Mouse (Mus musculus) kidney, adult 2 months (tissue): ENCODE data around the gene Dvl2. TPM values are rescaled to one million over a fixed set of nuclear protein-coding genes. Genes with fewer than 3 reads are reported as not detected.

Experiments used
- DNase-seq: peaks from one replicate; pipeline ENCODE4 v3.0.0; 2021
- H3K27ac ChIP-seq: fragments of 200-500 bp; 2 replicates; pipeline ENCODE4 v1.5.1; 2012; ENCODE audit warnings: low read depth, low read length, control low read depth, inconsistent platforms; ENCODE audit not compliant: insufficient read depth
- H3K27me3 ChIP-seq: fragments of 200-500 bp; replicated peaks from 2 replicates; pipeline ENCODE4 v1.6.1; 2012; ENCODE audit warnings: mild to moderate bottlenecking, moderate library complexity, low read length, inconsistent platforms; ENCODE audit not compliant: control insufficient read depth, insufficient read depth
- H3K36me3 ChIP-seq: fragments of 200-500 bp; 2 replicates; pipeline ENCODE4 v1.6.1; 2012; ENCODE audit warnings: mild to moderate bottlenecking, moderate library complexity, low read length, inconsistent platforms; ENCODE audit not compliant: control insufficient read depth, insufficient read depth
- H3K4me1 ChIP-seq: fragments of 200-500 bp; 2 replicates; pipeline ENCODE4 v1.6.1; 2011; ENCODE audit warnings: low read length; ENCODE audit not compliant: control insufficient read depth, insufficient read depth
- H3K4me3 ChIP-seq: fragments of 200-500 bp; 2 replicates; pipeline ENCODE4 v1.5.1; 2011; ENCODE audit warnings: mild to moderate bottlenecking, low read depth, low read length, control low read depth; ENCODE audit not compliant: insufficient read depth
- CTCF ChIP-seq: fragments of 200-500 bp; conservative IDR thresholded peaks from 2 replicates; pipeline ENCODE4 v1.5.1; 2011; ENCODE audit warnings: low read depth, mild to moderate bottlenecking, control low read depth, low read length, moderate library complexity, mixed read lengths; ENCODE audit not compliant: insufficient read depth, insufficient read length
- POLR2A ChIP-seq: fragments of 200-500 bp; IDR thresholded peaks from one replicate; pipeline ENCODE4 v1.6.1; 2011; ENCODE audit warnings: low read depth, low read length, control low read depth
- WGBS: fragments of 180-500 bp; shearing (Covaris S2); methylation state at CpG from one replicate; pipeline ENCODE4 v1.1.7; 2018; 5-methylcytosine and 5-hydroxymethylcytosine counted together
- polyA plus RNA-seq: library from polyadenylated mRNA; depleted of rRNA; stranded (reverse); fragments of >200 nt; gene quantifications from 2 replicates; pipeline ENCODE4 v1.2.3, GENCODE M21; 2012

The Dvl2 gene
- polyA plus RNA-seq, 1 experiment, result 8.5 TPM

- H3K27ac ChIP-seq, result no peak overlapping the region
Observed at GRCm38 (mm10) chr11:70021264-70022132, 21.1 kb downstream of the Dvl2 start.

GRCm38 (mm10) chr11:70023481-70024150 is 23.2 kb downstream of the Dvl2 start:
- H3K27ac ChIP-seq, result no peak overlapping the region
- no peaks in the 10 kb centered on the region for H3K27me3 ChIP-seq
- 20% methylated on average over 25 of the region's 29 CpGs for WGBS
- H3K4me3 ChIP-seq, result no peak overlapping the region
- TF ChIP-seq CTCF, result no peak
- TF ChIP-seq POLR2A, result no peak
- DNase-seq, result no peak
- 0 out of 2 replicates have a peak, but pooled peaks cover 4% of the 10 kb centered on the region for H3K4me1 ChIP-seq
- H3K36me3 ChIP-seq, result no peaks in the 10 kb centered on the region

More at GRCm38 (mm10) chr11:70021264-70022132, 21.1 kb downstream of the Dvl2 start:
- H3K27me3 ChIP-seq, result no peaks in the 10 kb centered on the region
- 3% methylated on average over 40 of the region's 40 CpGs for WGBS
- peak overlapping the region; percentile 63 for H3K4me3 ChIP-seq
- TF ChIP-seq CTCF, result no peak
- TF ChIP-seq POLR2A, result no peak
- peak; percentile 98 for DNase-seq
- 0 out of 2 replicates have a peak, but pooled peaks cover 4% of the 10 kb centered on the region for H3K4me1 ChIP-seq
- H3K36me3 ChIP-seq, result no peaks in the 10 kb centered on the region

- DNase-seq, result no peak
- 0 out of 2 replicates have a peak, but pooled peaks cover 4% of the 10 kb centered on the region for H3K4me1 ChIP-seq
- TF ChIP-seq POLR2A (no peak), CTCF (no peak)
- H3K36me3 ChIP-seq, result no peaks in the 10 kb centered on the region
- no peaks in the 10 kb centered on the region for H3K27me3 ChIP-seq
- 43% methylated on average over 6 of the region's 6 CpGs for WGBS
- H3K27ac ChIP-seq, result no peak overlapping the region
- no peak overlapping the region for H3K4me3 ChIP-seq
Observed at GRCm38 (mm10) chr11:70024151-70024514, 23.7 kb downstream of the Dvl2 start.

DNA sequence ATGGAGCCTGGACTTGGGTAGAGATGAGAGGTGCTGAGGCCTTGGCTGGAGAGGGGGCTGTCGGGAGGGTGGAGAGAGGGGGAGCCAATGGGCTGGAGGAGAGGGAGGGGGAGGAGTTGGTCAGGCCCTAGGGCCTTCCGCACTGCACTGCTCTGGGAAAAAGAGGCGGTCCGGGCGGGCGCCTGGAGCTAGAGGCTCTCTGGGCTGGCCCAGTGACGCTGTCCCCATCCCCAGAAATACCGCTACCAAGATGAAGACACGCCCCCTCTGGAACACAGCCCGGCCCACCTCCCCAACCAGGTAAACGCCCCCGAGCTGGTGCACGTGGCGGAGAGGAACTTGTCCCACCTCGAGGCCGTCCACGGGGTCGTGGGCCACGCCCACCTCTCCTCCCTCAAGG is 26.3 kb downstream of the Dvl2 start:
- DNase-seq, result peak; percentile 33
- 12% methylated on average over 19 of the region's 19 CpGs for WGBS
- TF ChIP-seq POLR2A (no peak), CTCF (no peak)
- no peaks in the 10 kb centered on the region for H3K27me3 ChIP-seq
- H3K36me3 ChIP-seq, result no peaks in the 10 kb centered on the region
- H3K4me1 ChIP-seq, result no peaks in the 10 kb centered on the region
- H3K4me3 ChIP-seq, result no peak overlapping the region
- no peak overlapping the region for H3K27ac ChIP-seq

DNA sequence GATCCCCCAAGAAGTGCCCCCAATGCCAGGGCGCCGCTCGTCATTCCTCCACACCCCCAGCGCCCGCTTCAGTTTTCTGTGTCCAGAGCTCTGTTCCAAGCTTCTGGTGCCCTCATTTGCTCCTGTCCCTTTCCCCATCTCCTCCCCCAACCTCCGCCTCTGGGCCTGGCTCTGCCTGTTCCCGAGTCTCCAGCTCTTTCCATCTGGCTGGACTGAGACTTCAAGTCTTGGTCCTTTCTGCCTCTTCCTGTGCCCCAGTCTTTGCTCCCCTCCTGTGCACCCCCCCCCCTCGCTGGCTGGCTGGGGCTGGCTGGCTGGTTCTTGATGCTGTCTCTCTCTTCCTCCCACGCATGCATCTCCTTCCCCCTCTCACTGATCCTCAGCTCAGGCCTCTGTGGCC is 27.0 kb downstream of the Dvl2 start:
- TF ChIP-seq POLR2A (no peak), CTCF (no peak)
- DNase-seq, result no peak
- no peaks in the 10 kb centered on the region for H3K36me3 ChIP-seq
- no peak overlapping the region for H3K4me3 ChIP-seq
- WGBS, result 45% methylated on average over 9 of the region's 9 CpGs
- no peaks in the 10 kb centered on the region for H3K4me1 ChIP-seq
- H3K27me3 ChIP-seq, result no peaks in the 10 kb centered on the region
- H3K27ac ChIP-seq, result no peak overlapping the region

GRCm38 (mm10) chr11:70028401-70029129 is 28.2 kb downstream of the Dvl2 start:
- WGBS, result 24% methylated on average over 12 of the region's 12 CpGs
- H3K27me3 ChIP-seq, result no peaks in the 10 kb centered on the region
- TF ChIP-seq POLR2A, result no peak
- TF ChIP-seq CTCF, result no peak
- no peaks in the 10 kb centered on the region for H3K4me1 ChIP-seq
- DNase-seq, result no peak
- H3K4me3 ChIP-seq, result no peak overlapping the region
- H3K27ac ChIP-seq, result no peak overlapping the region
- H3K36me3 ChIP-seq, result no peaks in the 10 kb centered on the region

GRCm38 (mm10) chr11:70029130-70029801 is 28.9 kb downstream of the Dvl2 start:
- 11% methylated on average over 20 of the region's 20 CpGs for WGBS
- H3K27ac ChIP-seq, result no peak overlapping the region
- DNase-seq, result peak; percentile 36
- H3K36me3 ChIP-seq, result no peaks in the 10 kb centered on the region
- no peak for TF ChIP-seq POLR2A
- TF ChIP-seq CTCF, result no peak
- no peak overlapping the region for H3K4me3 ChIP-seq
- H3K4me1 ChIP-seq, result no peaks in the 10 kb centered on the region
- no peaks in the 10 kb centered on the region for H3K27me3 ChIP-seq
